In the genomic region with DNA sequence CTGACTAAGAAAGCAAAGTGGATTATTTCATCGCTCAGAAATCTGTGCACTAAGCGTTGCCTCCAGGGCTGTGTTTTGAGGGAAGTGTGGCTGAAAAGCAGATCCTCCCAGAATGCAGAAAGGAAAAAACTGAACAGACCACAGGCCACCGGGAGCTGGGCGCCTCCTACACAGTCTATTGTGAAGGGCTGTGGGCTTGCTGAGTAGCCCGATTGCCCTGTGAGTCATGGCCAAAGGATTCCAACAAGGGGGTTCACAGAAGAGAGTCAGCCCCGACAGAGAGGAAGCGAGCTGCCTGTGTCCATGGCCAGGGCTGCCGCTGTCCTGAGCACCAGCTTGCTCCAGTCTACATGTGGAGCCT, we compare ENCODE assay signal across 8 mouse cellular contexts. TPM values are rescaled to one million over a fixed set of nuclear protein-coding genes. Genes with fewer than 3 reads are reported as not detected.
A peak's percentile ranks its signal among the peaks of the same experiment; 100 is the strongest.
DNase-seq lines count a peak whose midpoint lies in the region; ATAC-seq and TF ChIP-seq lines count a peak whose summit lies in the region.

No protein-coding gene starts in this region.

- H3K4me3 ChIP-seq in kidney, adult 2 months (ENCODE audit: insufficient read depth, low read depth, low read length), result peak overlapping the region; percentile 2; the same call in 1 of the 2 replicates
- peak overlapping the region; percentile 19; the same call in 1 of the 2 replicates for H3K4me3 ChIP-seq in lung, embryonic 14.5 days (ENCODE audit: low read depth, low read length)
- H3K4me3 ChIP-seq in neural tube, embryonic 13.5 days, result peak overlapping the region; percentile 13

- H3K36me3 ChIP-seq in kidney, adult 2 months (ENCODE audit: control insufficient read depth, insufficient read depth, low read length), result no peaks in the 10 kb centered on the region
- no peaks in the 10 kb centered on the region for H3K36me3 ChIP-seq in lung, embryonic 14.5 days (ENCODE audit: insufficient read depth)
- no peaks in the 10 kb centered on the region; the same call in 1 of the 2 replicates for H3K36me3 ChIP-seq in neural tube, embryonic 13.5 days

- 11% methylated on average over 8 of the region's 8 CpGs for WGBS in kidney, adult 2 months
- WGBS in lung, embryonic 14.5 days, result 8% methylated on average over 8 of the region's 8 CpGs
- 4% methylated on average over 8 of the region's 8 CpGs for WGBS in neural tube, embryonic 13.5 days

- peak overlapping the region; percentile 56 for H3K4me2 ChIP-seq in lung, embryonic 14.5 days
- H3K4me2 ChIP-seq in neural tube, embryonic 13.5 days, result peak overlapping the region; percentile 49

- peak overlapping the region; percentile 46 for H3K9ac ChIP-seq in lung, embryonic 14.5 days
- H3K9ac ChIP-seq in neural tube, embryonic 13.5 days, result peak overlapping the region; percentile 63

- H3K27ac ChIP-seq in kidney, adult 2 months (ENCODE audit: insufficient read depth, low read depth, low read length), result peak overlapping the region; percentile 83
- peak overlapping the region; percentile 92 for H3K27ac ChIP-seq in lung, embryonic 14.5 days (ENCODE audit: low read depth)
- peak overlapping the region; percentile 85 for H3K27ac ChIP-seq in neural tube, embryonic 13.5 days (replicated peaks)

- no peak for TF ChIP-seq POLR2A in kidney, adult 2 months (IDR thresholded peaks at IDR 0.05; ENCODE audit: low read depth, low read length)

- H3K27me3 ChIP-seq in kidney, adult 2 months (replicated peaks; ENCODE audit: control insufficient read depth, insufficient read depth, low read length), result no peaks in the 10 kb centered on the region
- H3K27me3 ChIP-seq in lung, embryonic 14.5 days (ENCODE audit: insufficient read depth, low read length), result no peaks in the 10 kb centered on the region
- H3K27me3 ChIP-seq in neural tube, embryonic 13.5 days, result no peaks in the 10 kb centered on the region

- no peak for TF ChIP-seq CTCF in kidney, adult 2 months (conservative IDR thresholded peaks at IDR 0.05; ENCODE audit: insufficient read depth, insufficient read length, low read depth, low read length)
- no peak for TF ChIP-seq CTCF in lung, embryonic 14.5 days (IDR thresholded peaks at IDR 0.05; ENCODE audit: low read depth)

- peak; percentile 25 for DNase-seq in urinary bladder, postnatal 25 days (ENCODE audit: low spot score)
- DNase-seq in urinary bladder, postnatal 10 days (ENCODE audit: low spot score), result no peak
- DNase-seq in cerebellum, postnatal 10 days, result peak; percentile 44 to 45
- DNase-seq in heart, adult 18-20 months, result peak; percentile 71
- peak; percentile 48 for DNase-seq in kidney, adult 2 months
- peak; percentile 72 for DNase-seq in lung, embryonic 14.5 days
- no peak for DNase-seq in thymus, postnatal 36 days

- no peaks in the 10 kb centered on the region for H3K9me3 ChIP-seq in lung, embryonic 14.5 days (ENCODE audit: low read depth, low read length)
- no peaks in the 10 kb centered on the region for H3K9me3 ChIP-seq in neural tube, embryonic 13.5 days

- peaks cover 17% of the 10 kb centered on the region for H3K4me1 ChIP-seq in kidney, adult 2 months (ENCODE audit: control insufficient read depth, insufficient read depth, low read length)
- H3K4me1 ChIP-seq in lung, embryonic 14.5 days (ENCODE audit: insufficient read depth), result peaks cover 37% of the 10 kb centered on the region
- H3K4me1 ChIP-seq in neural tube, embryonic 13.5 days (replicated peaks), result peaks cover 66% of the 10 kb centered on the region

- peak; percentile 67 for ATAC-seq in lung, embryonic 14.5 days (ENCODE audit: insufficient read depth)
- peak; percentile 40 for ATAC-seq in neural tube, embryonic 13.5 days (ENCODE audit: low read depth)

RNA-seq across cellular contexts. Expression of a gene that starts 12.4 kb away (rescaled TPM):
- 1 to 10 TPM; 4.2 to 6.2 TPM for total RNA-seq in heart, adult 18-20 months (2021)
- 1.9 and 2.5 TPM in 2 replicates for polyA plus RNA-seq in kidney, adult 2 months (2012; rRNA removed)
- 12.8 and 16.1 TPM in 2 replicates for polyA plus RNA-seq in lung, embryonic 14.5 days (2014; fragmentation: Nextera tagmentation; extraction: Ambion mirVana)
- polyA plus RNA-seq in neural tube, embryonic 13.5 days (2015; fragmentation: Nextera tagmentation; extraction: Ambion mirVana), result 31.5 and 37.7 TPM in 2 replicates

Comparison
In these comparisons a context has a peak if more than half of its experiments do, and no peak if none do; other contexts are left out.
1. DNase-seq: peak in urinary bladder, postnatal 25 days (single experiment), cerebellum, postnatal 10 days (2 of 2), heart, adult 18-20 months (2 of 2), kidney, adult 2 months (single experiment) and lung, embryonic 14.5 days (single experiment); none in urinary bladder, postnatal 10 days (single experiment) and thymus, postnatal 36 days (0 of 2).
2. Peak in every context shown above with its lines, with median percentiles within 50 percentile points of each other: H3K27ac ChIP-seq and H3K4me3 ChIP-seq.